ENCODE assay signal across 8 mouse cellular contexts in genomic region chr9:90126260-90127010, GRCm38 (mm10). TPM values are rescaled to one million over a fixed set of nuclear protein-coding genes. Genes with fewer than 3 reads are reported as not detected.
A peak's percentile ranks its signal among the peaks of the same experiment; 100 is the strongest.
DNase-seq lines count a peak whose midpoint lies in the region; ATAC-seq lines count a peak whose summit lies in the region.

No protein-coding gene starts in this region.

- H3K9ac ChIP-seq in hindbrain, embryonic 11.5 days (ENCODE audit: low read depth, low read length) = no peak overlapping the region

- H3K9me3 ChIP-seq in hindbrain, embryonic 11.5 days (ENCODE audit: control insufficient read depth, low read length) = no peaks in the 10 kb centered on the region

- no peaks in the 10 kb centered on the region for H3K36me3 ChIP-seq in hindbrain, embryonic 11.5 days (ENCODE audit: control insufficient read depth, insufficient read depth, low read length)

- no peak overlapping the region for H3K27ac ChIP-seq in hindbrain, embryonic 11.5 days (ENCODE audit: low read depth, low read length)

- 2% methylated on average over 30 of the region's 30 CpGs for WGBS in hindbrain, embryonic 11.5 days

- H3K4me2 ChIP-seq in hindbrain, embryonic 11.5 days (replicated peaks; ENCODE audit: low read depth, low read length) = peak overlapping the region; percentile 27; the same call in 1 of the 2 replicates

- ATAC-seq in frontal cortex, adult (ENCODE audit: low TSS enrichment) = peak; percentile 89
- peak; percentile 77 for ATAC-seq in hindbrain, embryonic 11.5 days (ENCODE audit: low FRiP score)

- DNase-seq in NIH3T3 (ENCODE audit: low read depth) = peak; percentile 74
- DNase-seq in cerebellum, adult 8-10 months = peak; percentile 63
- peak; percentile 80 for DNase-seq in hindbrain, embryonic 11.5 days (ENCODE audit: low spot score)
- DNase-seq in layer of hippocampus, postnatal 10 days (ENCODE audit: low spot score in 2 of 2) = peak; percentile 55 to 76
- DNase-seq in lung, postnatal 10 days = peak; percentile 85
- DNase-seq in retina, embryonic 14.5 days (ENCODE audit: low spot score) = peak; percentile 81
- DNase-seq in thymus, postnatal 4 days = peak; percentile 89

- no peaks in the 10 kb centered on the region for H3K4me1 ChIP-seq in hindbrain, embryonic 11.5 days (replicated peaks; ENCODE audit: control insufficient read depth, insufficient read depth, low read length)

- no peak overlapping the region for H3K4me3 ChIP-seq in hindbrain, embryonic 11.5 days (ENCODE audit: low read depth, low read length)

- H3K27me3 ChIP-seq in hindbrain, embryonic 11.5 days (ENCODE audit: control insufficient read depth, insufficient read depth, low read length) = no peaks in the 10 kb centered on the region

RNA-seq across cellular contexts. Expression of gene Morf4l1, which starts 11.9 kb away (rescaled TPM):
- polyA plus RNA-seq in hindbrain, embryonic 11.5 days (2014; fragmentation: Nextera tagmentation; extraction: Ambion mirVana) = 533 and 557 TPM in 2 replicates
- 100 to 1,000 TPM; 388 to 417 TPM for total RNA-seq in layer of hippocampus, postnatal 10 days (2021)

RNA-seq across cellular contexts. Expression of gene Adamts7, which starts 36.4 kb away (rescaled TPM):
- 10.3 and 10.4 TPM in 2 replicates for polyA plus RNA-seq in hindbrain, embryonic 11.5 days (2014; fragmentation: Nextera tagmentation; extraction: Ambion mirVana)
- total RNA-seq in layer of hippocampus, postnatal 10 days (2021) = 1 to 10 TPM; 2.7 to 3.5 TPM
